Mouse (Mus musculus) large intestine, adult 2 months (tissue): ENCODE measurements at regions not wholly inside any gene's neighbourhood (a gene's known extent, or its start where the extent isn't known, plus 50 kb on each side); places are given as distances from the start of the nearest gene placed in this dataset.
"Not testable (repeated sequence)": the region's sequence is repeated elsewhere in the genome, so short reads cannot be mapped to it uniquely, and the experiment has no call there.

Experiments used
- DNase-seq: peaks from one replicate; pipeline ENCODE4 v3.0.0-alpha.2; 2012; ENCODE audit warnings: low read depth, low spot score
- WGBS: fragments of 180-500 bp; shearing (Covaris S2); methylation state at CpG from one replicate; pipeline ENCODE4 v1.1.7; 2018; 5-methylcytosine and 5-hydroxymethylcytosine counted together

- 77% methylated on average over 4 of the region's 4 CpGs for WGBS
These were observed 220.7 kb downstream of the Fam76b start for GRCm38 (mm10) chr9:14048224-14048623.

GRCm38 (mm10) chr9:14053704-14054103 is 221.2 kb upstream of the Sesn3 start:
- 17% methylated on average over 2 of the region's 2 CpGs for WGBS
- DNase-seq: no peak

More at GRCm38 (mm10) chr9:14048224-14048623, 220.7 kb downstream of the Fam76b start:
- no peak for DNase-seq

GRCm38 (mm10) chr9:14056410-14057172 is 218.3 kb upstream of the Sesn3 start:
- WGBS: 74% methylated on average over 10 of the region's 10 CpGs

GRCm38 (mm10) chr9:14058592-14059227 is 216.2 kb upstream of the Sesn3 start:
- 56% methylated on average over 5 of the region's 5 CpGs for WGBS
- DNase-seq: no peak

More at GRCm38 (mm10) chr9:14056410-14057172, 218.3 kb upstream of the Sesn3 start:
- no peak for DNase-seq

- WGBS: 37% methylated on average over 7 of the region's 7 CpGs
- no peak for DNase-seq
These were observed 215.6 kb upstream of the Sesn3 start for GRCm38 (mm10) chr9:14059228-14059779.

- WGBS: 95% methylated on average over 2 of the region's 2 CpGs
- DNase-seq: no peak
These were observed 214.6 kb upstream of the Sesn3 start for GRCm38 (mm10) chr9:14060257-14060656.

- 80% methylated on average over 5 of the region's 5 CpGs for WGBS
- DNase-seq: no peak
These were observed 213.5 kb upstream of the Sesn3 start for GRCm38 (mm10) chr9:14061389-14061788.

- 76% methylated on average over 9 of the region's 9 CpGs for WGBS
- no peak for DNase-seq
These were observed 213.0 kb upstream of the Sesn3 start for GRCm38 (mm10) chr9:14061840-14062239.

GRCm38 (mm10) chr9:14062706-14063105 is 212.2 kb upstream of the Sesn3 start:
- 91% methylated on average over 1 of the region's 1 CpGs for WGBS
- no peak for DNase-seq

- 92% methylated on average over 7 of the region's 7 CpGs for WGBS
- DNase-seq: not testable (repeated sequence)
These were observed 208.1 kb upstream of the Sesn3 start for GRCm38 (mm10) chr9:14066741-14067140.

- no peak for DNase-seq
- WGBS: 96% methylated on average over 6 of the region's 6 CpGs
These were observed 205.8 kb upstream of the Sesn3 start for GRCm38 (mm10) chr9:14069076-14069475.

- WGBS: 67% methylated on average over 3 of the region's 3 CpGs
- no peak for DNase-seq
These were observed 205.1 kb upstream of the Sesn3 start for GRCm38 (mm10) chr9:14069770-14070169.

- WGBS: 65% methylated on average over 6 of the region's 6 CpGs
- DNase-seq: no peak
These were observed 203.1 kb upstream of the Sesn3 start for GRCm38 (mm10) chr9:14071728-14072127.

GRCm38 (mm10) chr9:14072950-14073349 is 201.9 kb upstream of the Sesn3 start:
- no peak for DNase-seq
- 82% methylated on average over 1 of the region's 1 CpGs for WGBS

- 40% methylated on average over 6 of the region's 6 CpGs for WGBS
These were observed 200.6 kb upstream of the Sesn3 start for GRCm38 (mm10) chr9:14074273-14074672.

GRCm38 (mm10) chr9:14074866-14075265 is 200.0 kb upstream of the Sesn3 start:
- not testable (repeated sequence) for DNase-seq

More at GRCm38 (mm10) chr9:14074273-14074672, 200.6 kb upstream of the Sesn3 start:
- DNase-seq: no peak

GRCm38 (mm10) chr9:14075452-14075851 is 199.4 kb upstream of the Sesn3 start:
- 20% methylated on average over 4 of the region's 4 CpGs for WGBS
- DNase-seq: no peak

GRCm38 (mm10) chr9:14075868-14076267 is 199.0 kb upstream of the Sesn3 start:
- 100% methylated on average over 1 of the region's 1 CpGs for WGBS
- no peak for DNase-seq

- 75% methylated on average over 5 of the region's 5 CpGs for WGBS
These were observed 198.1 kb upstream of the Sesn3 start for GRCm38 (mm10) chr9:14076728-14077127.

GRCm38 (mm10) chr9:14081138-14081537 is 193.7 kb upstream of the Sesn3 start:
- WGBS: 44% methylated on average over 4 of the region's 4 CpGs
- no peak for DNase-seq

More at GRCm38 (mm10) chr9:14076728-14077127, 198.1 kb upstream of the Sesn3 start:
- no peak for DNase-seq

GRCm38 (mm10) chr9:14086201-14086600 is 188.7 kb upstream of the Sesn3 start:
- no peak for DNase-seq
- WGBS: 60% methylated on average over 2 of the region's 2 CpGs
